Mouse (Mus musculus): ENCODE measurements around the gene Glmp. TPM values are rescaled to one million over a fixed set of nuclear protein-coding genes. Genes with fewer than 3 reads are reported as not detected.

The Glmp gene
- polyA plus RNA-seq, 1 experiment: 74.5 TPM

GRCm38 (mm10) chr3:88337367-88338020, 12.7 kb downstream of the Glmp start:
- no peak for DNase-seq (ENCODE audit: low read depth)
- TF ChIP-seq CTCF (IDR thresholded peaks at IDR 0.05; ENCODE audit: borderline replicate concordance, extremely low read depth, insufficient read depth, insufficient read length) (no peak), POLR2A (IDR thresholded peaks at IDR 0.05; ENCODE audit: borderline replicate concordance, extremely low read depth, insufficient read depth, insufficient read length, poor library complexity, severe bottlenecking) (no peak)

- DNase-seq (ENCODE audit: low read depth): no peak
- TF ChIP-seq POLR2A (IDR thresholded peaks at IDR 0.05; ENCODE audit: borderline replicate concordance, extremely low read depth, insufficient read depth, insufficient read length, poor library complexity, severe bottlenecking): no peak
- no peak for TF ChIP-seq CTCF (IDR thresholded peaks at IDR 0.05; ENCODE audit: borderline replicate concordance, extremely low read depth, insufficient read depth, insufficient read length)
These were observed 13.5 kb downstream of the Glmp start for GRCm38 (mm10) chr3:88338316-88338715.

GRCm38 (mm10) chr3:88339006-88339405, 14.2 kb downstream of the Glmp start:
- TF ChIP-seq CTCF (IDR thresholded peaks at IDR 0.05; ENCODE audit: borderline replicate concordance, extremely low read depth, insufficient read depth, insufficient read length) (no peak), POLR2A (IDR thresholded peaks at IDR 0.05; ENCODE audit: borderline replicate concordance, extremely low read depth, insufficient read depth, insufficient read length, poor library complexity, severe bottlenecking) (no peak)
- DNase-seq (ENCODE audit: low read depth): no peak

- no peak for DNase-seq (ENCODE audit: low read depth)
- TF ChIP-seq CTCF (IDR thresholded peaks at IDR 0.05; ENCODE audit: borderline replicate concordance, extremely low read depth, insufficient read depth, insufficient read length): no peak
- no peak for TF ChIP-seq POLR2A (IDR thresholded peaks at IDR 0.05; ENCODE audit: borderline replicate concordance, extremely low read depth, insufficient read depth, insufficient read length, poor library complexity, severe bottlenecking)
These were observed 25.9 kb downstream of the Glmp start for GRCm38 (mm10) chr3:88350732-88351131.

- TF ChIP-seq CTCF (IDR thresholded peaks at IDR 0.05; ENCODE audit: borderline replicate concordance, extremely low read depth, insufficient read depth, insufficient read length) (no peak), POLR2A (IDR thresholded peaks at IDR 0.05; ENCODE audit: borderline replicate concordance, extremely low read depth, insufficient read depth, insufficient read length, poor library complexity, severe bottlenecking) (no peak)
- DNase-seq (ENCODE audit: low read depth): no peak
These were observed 28.1 kb downstream of the Glmp start for GRCm38 (mm10) chr3:88352907-88353306.

GRCm38 (mm10) chr3:88354396-88355165, 29.8 kb downstream of the Glmp start:
- TF ChIP-seq CTCF (IDR thresholded peaks at IDR 0.05; ENCODE audit: borderline replicate concordance, extremely low read depth, insufficient read depth, insufficient read length) (no peak), POLR2A (IDR thresholded peaks at IDR 0.05; ENCODE audit: borderline replicate concordance, extremely low read depth, insufficient read depth, insufficient read length, poor library complexity, severe bottlenecking) (no peak)
- no peak for DNase-seq (ENCODE audit: low read depth)

- DNase-seq (ENCODE audit: low read depth): no peak
- TF ChIP-seq POLR2A (IDR thresholded peaks at IDR 0.05; ENCODE audit: borderline replicate concordance, extremely low read depth, insufficient read depth, insufficient read length, poor library complexity, severe bottlenecking) (no peak), CTCF (IDR thresholded peaks at IDR 0.05; ENCODE audit: borderline replicate concordance, extremely low read depth, insufficient read depth, insufficient read length) (no peak)
These were observed 34.8 kb downstream of the Glmp start for GRCm38 (mm10) chr3:88359584-88359983.

- no peak for DNase-seq (ENCODE audit: low read depth)
- TF ChIP-seq POLR2A (IDR thresholded peaks at IDR 0.05; ENCODE audit: borderline replicate concordance, extremely low read depth, insufficient read depth, insufficient read length, poor library complexity, severe bottlenecking): no peak
- no peak for TF ChIP-seq CTCF (IDR thresholded peaks at IDR 0.05; ENCODE audit: borderline replicate concordance, extremely low read depth, insufficient read depth, insufficient read length)
These were observed 35.2 kb downstream of the Glmp start for GRCm38 (mm10) chr3:88359989-88360388.

GRCm38 (mm10) chr3:88361096-88361495, 36.3 kb downstream of the Glmp start:
- DNase-seq (ENCODE audit: low read depth): no peak

GRCm38 (mm10) chr3:88361612-88362313, 36.9 kb downstream of the Glmp start:
- no peak for TF ChIP-seq POLR2A (IDR thresholded peaks at IDR 0.05; ENCODE audit: borderline replicate concordance, extremely low read depth, insufficient read depth, insufficient read length, poor library complexity, severe bottlenecking)
- no peak for DNase-seq (ENCODE audit: low read depth)

More at GRCm38 (mm10) chr3:88361096-88361495, 36.3 kb downstream of the Glmp start:
- no peak for TF ChIP-seq POLR2A (IDR thresholded peaks at IDR 0.05; ENCODE audit: borderline replicate concordance, extremely low read depth, insufficient read depth, insufficient read length, poor library complexity, severe bottlenecking)
- TF ChIP-seq CTCF (IDR thresholded peaks at IDR 0.05; ENCODE audit: borderline replicate concordance, extremely low read depth, insufficient read depth, insufficient read length): no peak

GRCm38 (mm10) chr3:88363700-88364099, 38.9 kb downstream of the Glmp start:
- peak; percentile 41 for DNase-seq (ENCODE audit: low read depth)

More at GRCm38 (mm10) chr3:88363700-88364099, 38.9 kb downstream of the Glmp start:
- TF ChIP-seq POLR2A (IDR thresholded peaks at IDR 0.05; ENCODE audit: borderline replicate concordance, extremely low read depth, insufficient read depth, insufficient read length, poor library complexity, severe bottlenecking): no peak
- no peak for TF ChIP-seq CTCF (IDR thresholded peaks at IDR 0.05; ENCODE audit: borderline replicate concordance, extremely low read depth, insufficient read depth, insufficient read length)
